Mouse (Mus musculus): ENCODE results near the gene Olfr666.
"Not testable (repeated sequence)": the region's sequence is repeated elsewhere in the genome, so short reads cannot be mapped to it uniquely, and the experiment has no call there.

Olfr666 gene

GRCm38 (mm10) chr7:104895852-104896251 lies at the start of gene Olfr666:
Gene Olfr666, minus strand, starts transcription at chr7:104895952.
- no peak for DNase-seq (ENCODE audit: low spot score in 2 of 2)

GRCm38 (mm10) chr7:104933940-104934339 lies 38.2 kb upstream of the Olfr666 start, which contains the start of gene Olfr669:
Gene Olfr669, plus strand, starts transcription at chr7:104934240.
- no peak for DNase-seq (ENCODE audit: low spot score in 2 of 2)

- no peak for DNase-seq (ENCODE audit: low spot score in 2 of 2)
These were observed 32.2 kb upstream of the Olfr666 start, which contains the start of gene Olfr668 for GRCm38 (mm10) chr7:104927957-104928356. Gene Olfr668, minus strand, starts transcription at chr7:104928057.

GRCm38 (mm10) chr7:104921382-104921781 lies 25.6 kb upstream of the Olfr666 start, which contains the start of gene Olfr667:
Gene Olfr667, minus strand, starts transcription at chr7:104921482.
- DNase-seq (ENCODE audit: low spot score in 2 of 2) = no peak

GRCm38 (mm10) chr7:104877731-104878130 lies 18.0 kb downstream of the Olfr666 start, which contains the start of gene Olfr665:
Gene Olfr665, plus strand, starts transcription at chr7:104878031.
- no peak for DNase-seq (ENCODE audit: low spot score in 2 of 2)

- DNase-seq (ENCODE audit: low spot score in 2 of 2) = no peak
These were observed 34.4 kb downstream of the Olfr666 start for GRCm38 (mm10) chr7:104861381-104861780.

GRCm38 (mm10) chr7:104857683-104858082 lies 38.1 kb downstream of the Olfr666 start:
- DNase-seq (ENCODE audit: low spot score in 2 of 2) = no peak

- not testable (repeated sequence) for DNase-seq (ENCODE audit: low spot score in 2 of 2)
These were observed 39.0 kb downstream of the Olfr666 start, which contains the start of gene Usp17la for GRCm38 (mm10) chr7:104856709-104857108. Gene Usp17la, plus strand, starts transcription at chr7:104857009.

- no peak for DNase-seq (ENCODE audit: low spot score in 2 of 2)
These were observed 40.5 kb downstream of the Olfr666 start for GRCm38 (mm10) chr7:104855248-104855750.

- DNase-seq (ENCODE audit: low spot score in 2 of 2) = not testable (repeated sequence)
These were observed 44.2 kb downstream of the Olfr666 start for GRCm38 (mm10) chr7:104851546-104851945.

GRCm38 (mm10) chr7:104843731-104844287 lies 51.9 kb downstream of the Olfr666 start:
- no peak for DNase-seq (ENCODE audit: low spot score in 2 of 2)

- no peak for DNase-seq (ENCODE audit: low spot score in 2 of 2)
These were observed 53.2 kb downstream of the Olfr666 start, which contains the start of gene Usp17lb for GRCm38 (mm10) chr7:104842503-104842902. Gene Usp17lb, minus strand, starts transcription at chr7:104842603.
